Mouse (Mus musculus): ENCODE measurements at regions not wholly inside any gene's neighbourhood (a gene's known extent, or its start where the extent isn't known, plus 50 kb on each side); places are given as distances from the start of the nearest gene placed in this dataset.
A peak's percentile ranks its signal among the peaks of the same experiment; 100 is the strongest.

DNA sequence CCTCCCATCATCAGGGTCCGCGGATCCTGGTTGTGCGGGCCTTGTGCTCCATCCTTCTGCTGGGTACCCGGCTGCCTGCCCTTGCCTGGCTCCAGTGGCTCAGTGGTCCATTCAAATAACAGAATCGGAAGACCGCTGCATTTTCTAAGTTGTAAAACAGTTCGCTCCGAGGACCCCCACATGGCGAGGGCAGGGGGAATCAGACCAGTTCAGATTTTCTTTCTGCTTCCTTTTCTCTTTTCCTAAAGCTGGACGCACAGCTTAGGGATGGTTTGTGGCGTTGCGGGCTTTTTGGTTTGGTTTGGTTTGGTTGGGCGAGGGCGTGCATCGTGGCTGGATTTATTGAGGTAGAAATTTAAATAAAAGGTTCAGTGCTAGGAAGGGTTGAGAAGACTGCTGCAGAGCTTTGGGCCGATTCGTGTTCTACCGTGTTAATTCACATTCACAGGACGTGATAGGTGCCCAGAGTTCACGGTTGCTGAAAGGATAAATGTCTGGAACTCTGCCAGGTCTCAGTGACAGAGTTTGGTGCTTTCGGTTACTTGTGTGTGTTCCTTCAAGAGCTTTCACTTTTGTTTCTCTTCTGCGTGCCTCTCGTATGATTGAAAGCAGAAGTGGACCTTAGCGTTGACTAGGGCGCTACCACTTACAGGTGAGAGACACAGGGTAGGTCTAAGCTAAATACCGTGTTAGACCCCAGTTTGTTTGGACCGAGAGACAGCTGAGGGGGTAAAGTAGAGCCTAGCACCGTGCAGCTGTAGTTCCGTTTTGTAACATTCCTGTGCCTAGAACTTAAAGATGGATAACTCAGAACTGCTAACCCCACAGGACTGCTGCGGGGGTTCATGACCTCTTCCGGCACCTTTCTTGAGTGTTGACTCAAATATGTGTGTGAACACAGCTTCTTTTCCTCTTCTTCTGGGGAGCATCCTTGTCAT, 61.9 kb upstream of the Ak4 start:
- no peaks in the 10 kb centered on the region for H3K36me3 ChIP-seq (ENCODE audit: control insufficient read depth, insufficient read depth, low read length)
- H3K4me1 ChIP-seq (replicated peaks; ENCODE audit: control insufficient read depth, insufficient read depth, low read length): peaks cover 8% of the 10 kb centered on the region; the same call in 1 of the 2 replicates
- H3K4me2 ChIP-seq: peak overlapping the region; percentile 95
- H3K27ac ChIP-seq (ENCODE audit: low read depth, low read length): no peak overlapping the region
- H3K9ac ChIP-seq (ENCODE audit: low read depth, low read length): peak overlapping the region; percentile 62
- peak overlapping the region; percentile 69 for H3K4me3 ChIP-seq (ENCODE audit: low read depth, low read length)
- DNase-seq (ENCODE audit: low spot score) (peak; percentile 59), ATAC-seq (replicated peaks; ENCODE audit: low FRiP score) (no peak)
- 14% methylated on average over 31 of the region's 31 CpGs for WGBS
- no peaks in the 10 kb centered on the region for H3K9me3 ChIP-seq (ENCODE audit: control insufficient read depth, low read length)
- peaks cover 11% of the 10 kb centered on the region; the same call in 1 of the 2 replicates for H3K27me3 ChIP-seq (replicated peaks; ENCODE audit: control insufficient read depth, insufficient read depth, low read length)

DNA sequence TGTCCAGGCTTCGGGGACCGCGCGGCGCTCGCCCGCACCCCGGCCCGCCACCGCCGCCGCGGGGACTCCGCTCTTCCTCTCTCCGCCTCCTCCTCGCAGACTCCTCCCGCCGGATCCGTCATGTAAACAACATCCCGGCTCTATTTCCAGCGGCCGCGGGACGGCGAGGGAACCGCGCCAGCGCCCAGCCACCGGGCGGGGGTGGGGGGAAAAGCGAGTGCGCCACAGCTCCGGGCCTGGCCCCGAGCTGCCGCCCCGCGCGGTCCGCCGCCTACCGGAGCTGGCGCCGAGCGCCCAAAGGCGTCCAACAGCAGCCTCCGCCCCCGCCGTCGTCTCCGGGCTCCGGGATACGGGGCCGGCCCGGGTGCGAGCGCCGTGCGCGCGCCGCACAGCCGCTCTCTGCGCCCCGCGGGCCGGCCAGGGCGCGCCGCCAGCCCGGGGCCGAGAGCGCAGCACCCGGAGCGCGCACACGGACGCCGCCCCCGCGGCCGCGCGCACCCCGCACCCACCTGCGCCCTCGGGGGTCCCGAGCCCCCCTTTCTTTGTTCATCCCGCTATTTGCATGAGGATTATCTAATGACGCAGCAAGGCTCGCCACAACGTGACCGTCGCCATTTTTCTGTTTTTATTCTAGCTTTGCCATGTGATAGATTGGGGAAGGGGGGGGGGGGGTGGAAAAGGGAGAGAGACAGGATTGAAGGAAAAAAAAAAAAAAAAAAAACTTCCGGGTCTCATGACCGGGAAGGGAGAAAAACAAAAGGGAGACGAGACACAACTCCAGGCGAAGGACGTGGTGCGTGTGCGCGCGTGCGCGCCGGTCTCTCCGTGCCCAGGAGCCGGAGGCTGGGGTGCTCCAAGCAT, 62.8 kb upstream of the Ak4 start:
- under 1% methylated on average over 105 of the region's 107 CpGs for WGBS
- peak; percentile 63 for DNase-seq (ENCODE audit: low spot score)
- ATAC-seq (replicated peaks; ENCODE audit: low FRiP score): peak; percentile 71
- peak overlapping the region; percentile 69 for H3K4me3 ChIP-seq (ENCODE audit: low read depth, low read length)
- H3K9me3 ChIP-seq (ENCODE audit: control insufficient read depth, low read length): no peaks in the 10 kb centered on the region
- H3K4me2 ChIP-seq: peak overlapping the region; percentile 95
- peaks cover 8% of the 10 kb centered on the region; the same call in 1 of the 2 replicates for H3K4me1 ChIP-seq (replicated peaks; ENCODE audit: control insufficient read depth, insufficient read depth, low read length)
- no peaks in the 10 kb centered on the region for H3K36me3 ChIP-seq (ENCODE audit: control insufficient read depth, insufficient read depth, low read length)
- peaks cover 11% of the 10 kb centered on the region; the same call in 1 of the 2 replicates for H3K27me3 ChIP-seq (replicated peaks; ENCODE audit: control insufficient read depth, insufficient read depth, low read length)
- H3K27ac ChIP-seq (ENCODE audit: low read depth, low read length): no peak overlapping the region; the same call in 1 of the 2 replicates
- H3K9ac ChIP-seq (ENCODE audit: low read depth, low read length): peak overlapping the region; percentile 62

GRCm38 (mm10) chr4:101355431-101356092, 63.5 kb upstream of the Ak4 start:
- no peaks in the 10 kb centered on the region for H3K9me3 ChIP-seq (ENCODE audit: control insufficient read depth, low read length)
- DNase-seq (ENCODE audit: low spot score): peak; percentile 41
- peaks cover 8% of the 10 kb centered on the region; the same call in 1 of the 2 replicates for H3K4me1 ChIP-seq (replicated peaks; ENCODE audit: control insufficient read depth, insufficient read depth, low read length)
- H3K36me3 ChIP-seq (ENCODE audit: control insufficient read depth, insufficient read depth, low read length): no peaks in the 10 kb centered on the region
- peak overlapping the region; percentile 95 for H3K4me2 ChIP-seq
- H3K27ac ChIP-seq (ENCODE audit: low read depth, low read length): no peak overlapping the region
- 2% methylated on average over 31 of the region's 31 CpGs for WGBS
- ATAC-seq (replicated peaks; ENCODE audit: low FRiP score): no peak
- H3K27me3 ChIP-seq (replicated peaks; ENCODE audit: control insufficient read depth, insufficient read depth, low read length): peaks cover 11% of the 10 kb centered on the region; the same call in 1 of the 2 replicates
- H3K4me3 ChIP-seq (ENCODE audit: low read depth, low read length): peak overlapping the region; percentile 69
- peak overlapping the region; percentile 55 for H3K9ac ChIP-seq (ENCODE audit: low read depth, low read length)

DNA sequence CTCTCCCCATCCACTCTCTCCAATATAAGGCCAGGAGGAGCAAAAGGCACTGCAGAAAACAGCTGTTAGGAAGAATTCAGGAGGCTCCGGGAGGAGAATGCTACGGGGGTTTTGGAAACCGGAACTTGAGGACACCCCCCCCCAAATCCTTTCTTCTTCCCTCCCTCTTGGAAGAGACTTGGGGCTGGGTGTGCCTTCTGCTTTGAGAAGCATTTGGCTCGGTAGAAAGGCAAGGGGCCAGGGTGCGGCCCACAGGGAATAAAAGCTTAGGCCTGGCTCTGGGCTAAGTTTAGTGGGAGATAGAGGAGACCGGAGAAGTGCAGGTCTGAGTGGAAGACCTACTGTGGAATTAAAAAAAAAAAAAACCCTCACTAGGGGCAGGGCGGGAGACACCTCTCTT, 64.1 kb upstream of the Ak4 start:
- H3K4me1 ChIP-seq (replicated peaks; ENCODE audit: control insufficient read depth, insufficient read depth, low read length): peaks cover 8% of the 10 kb centered on the region; the same call in 1 of the 2 replicates
- 20% methylated on average over 7 of the region's 7 CpGs for WGBS
- H3K9ac ChIP-seq (ENCODE audit: low read depth, low read length): peak overlapping the region; percentile 55; the same call in 1 of the 2 replicates
- H3K27ac ChIP-seq (ENCODE audit: low read depth, low read length): no peak overlapping the region
- H3K4me3 ChIP-seq (ENCODE audit: low read depth, low read length): peak overlapping the region; percentile 69
- ATAC-seq (replicated peaks; ENCODE audit: low FRiP score): no peak
- no peak for DNase-seq (ENCODE audit: low spot score)
- no peaks in the 10 kb centered on the region for H3K36me3 ChIP-seq (ENCODE audit: control insufficient read depth, insufficient read depth, low read length)
- H3K9me3 ChIP-seq (ENCODE audit: control insufficient read depth, low read length): no peaks in the 10 kb centered on the region
- peaks cover 11% of the 10 kb centered on the region; the same call in 1 of the 2 replicates for H3K27me3 ChIP-seq (replicated peaks; ENCODE audit: control insufficient read depth, insufficient read depth, low read length)
- peak overlapping the region; percentile 95 for H3K4me2 ChIP-seq

DNA sequence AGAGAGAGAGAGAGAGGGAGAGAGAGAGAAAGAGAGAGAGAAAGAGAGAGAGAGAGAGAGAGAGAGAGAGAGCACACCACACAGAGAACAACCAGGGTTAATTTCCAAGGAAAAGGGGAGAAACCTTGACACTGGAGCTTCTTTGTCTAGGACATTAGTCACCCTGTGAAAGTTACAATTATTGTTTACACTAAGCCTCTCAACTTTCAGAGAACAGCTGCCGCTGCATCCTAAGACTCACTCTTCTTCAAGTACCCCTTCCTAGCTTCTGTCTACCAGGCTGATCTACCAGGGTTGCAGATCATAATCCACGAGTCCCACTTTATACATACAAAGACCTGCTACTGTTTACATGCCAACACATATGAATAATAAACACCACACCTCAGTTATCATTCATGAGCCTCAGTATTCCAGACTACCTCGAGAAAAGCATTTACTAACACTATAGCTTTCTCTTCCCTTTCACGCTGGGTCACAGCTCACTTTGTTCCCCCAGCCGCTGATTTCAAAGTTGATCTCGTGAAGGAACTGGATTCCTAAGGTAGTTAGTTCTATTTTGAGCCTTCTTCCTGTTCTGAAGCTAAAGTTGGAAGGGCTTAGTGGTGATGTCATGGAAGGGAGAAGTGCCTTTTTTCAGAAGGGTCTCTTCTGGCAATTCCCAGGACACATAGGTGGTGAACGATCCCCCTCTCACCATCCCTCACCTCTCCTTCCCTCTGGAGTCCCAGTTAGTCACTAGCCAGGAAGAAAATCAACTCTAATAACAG, 64.8 kb upstream of the Ak4 start:
- H3K27ac ChIP-seq (ENCODE audit: low read depth, low read length): no peak overlapping the region
- H3K4me2 ChIP-seq: peak overlapping the region; percentile 95
- no peak overlapping the region; the same call in 1 of the 2 replicates for H3K4me3 ChIP-seq (ENCODE audit: low read depth, low read length)
- DNase-seq (ENCODE audit: low spot score) (no peak), ATAC-seq (replicated peaks; ENCODE audit: low FRiP score) (no peak)
- H3K9me3 ChIP-seq (ENCODE audit: control insufficient read depth, low read length): no peaks in the 10 kb centered on the region
- peaks cover 8% of the 10 kb centered on the region; the same call in 1 of the 2 replicates for H3K4me1 ChIP-seq (replicated peaks; ENCODE audit: control insufficient read depth, insufficient read depth, low read length)
- no peaks in the 10 kb centered on the region for H3K36me3 ChIP-seq (ENCODE audit: control insufficient read depth, insufficient read depth, low read length)
- H3K9ac ChIP-seq (ENCODE audit: low read depth, low read length): no peak overlapping the region
- 35% methylated on average over 7 of the region's 7 CpGs for WGBS
- H3K27me3 ChIP-seq (replicated peaks; ENCODE audit: control insufficient read depth, insufficient read depth, low read length): peaks cover 11% of the 10 kb centered on the region; the same call in 1 of the 2 replicates

- no peak overlapping the region for H3K4me3 ChIP-seq (ENCODE audit: low read depth, low read length)
- no peak overlapping the region for H3K27ac ChIP-seq (ENCODE audit: low read depth, low read length)
- H3K4me2 ChIP-seq: no peak overlapping the region
- peaks cover 7% of the 10 kb centered on the region; the same call in 1 of the 2 replicates for H3K4me1 ChIP-seq (replicated peaks; ENCODE audit: control insufficient read depth, insufficient read depth, low read length)
- no peaks in the 10 kb centered on the region for H3K9me3 ChIP-seq (ENCODE audit: control insufficient read depth, low read length)
- H3K9ac ChIP-seq (ENCODE audit: low read depth, low read length): no peak overlapping the region
- 82% methylated on average over 4 of the region's 4 CpGs for WGBS
- peaks cover 8% of the 10 kb centered on the region; the same call in 1 of the 2 replicates for H3K27me3 ChIP-seq (replicated peaks; ENCODE audit: control insufficient read depth, insufficient read depth, low read length)
- no peaks in the 10 kb centered on the region for H3K36me3 ChIP-seq (ENCODE audit: control insufficient read depth, insufficient read depth, low read length)
- ATAC-seq (replicated peaks; ENCODE audit: low FRiP score) (no peak), DNase-seq (ENCODE audit: low spot score) (no peak)
Observed at GRCm38 (mm10) chr4:101352178-101352577, 66.9 kb upstream of the Ak4 start.

DNA sequence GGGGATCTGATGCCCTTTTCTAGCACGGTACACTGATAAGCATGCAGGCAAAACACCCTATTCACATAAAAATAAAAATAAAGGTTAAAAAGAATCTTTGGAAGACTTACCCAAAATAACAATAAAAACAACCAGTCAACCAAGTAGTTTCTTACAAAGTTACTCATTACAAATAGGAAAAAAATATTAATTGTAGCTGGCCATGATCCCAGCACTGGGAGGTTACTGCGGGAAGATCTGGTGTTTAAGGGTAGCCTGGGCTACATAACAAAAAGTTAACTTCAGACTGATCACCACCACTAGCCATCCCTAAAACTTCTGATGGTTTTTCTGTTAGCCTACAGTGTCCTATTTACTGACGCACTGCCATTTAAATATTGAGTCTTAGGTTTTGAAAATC, 67.4 kb upstream of the Ak4 start:
- 85% methylated on average over 3 of the region's 3 CpGs for WGBS
- Histone ChIP-seq H3K27me3 (replicated peaks; ENCODE audit: control insufficient read depth, insufficient read depth, low read length) (peaks cover 8% of the 10 kb centered on the region; the same call in 1 of the 2 replicates), H3K9ac (ENCODE audit: low read depth, low read length) (no peak overlapping the region), H3K4me1 (replicated peaks; ENCODE audit: control insufficient read depth, insufficient read depth, low read length) (peaks cover 3% of the 10 kb centered on the region; the same call in 1 of the 2 replicates), H3K9me3 (ENCODE audit: control insufficient read depth, low read length) (no peaks in the 10 kb centered on the region), H3K4me2 (no peak overlapping the region), H3K36me3 (ENCODE audit: control insufficient read depth, insufficient read depth, low read length) (no peaks in the 10 kb centered on the region), H3K4me3 (ENCODE audit: low read depth, low read length) (no peak overlapping the region), H3K27ac (ENCODE audit: low read depth, low read length) (no peak overlapping the region)
- DNase-seq (ENCODE audit: low spot score) (no peak), ATAC-seq (replicated peaks; ENCODE audit: low FRiP score) (no peak)
